Mouse (Mus musculus) liver, adult 2 months (tissue): ENCODE results near the gene Pcsk4. TPM values are rescaled to one million over a fixed set of nuclear protein-coding genes. Genes with fewer than 3 reads are reported as not detected.

Experiments used
- DNase-seq: peaks from one replicate; pipeline ENCODE4 v3.0.0-alpha.2; 2011; ENCODE audit warnings: low read depth, low spot score; ENCODE audit errors: extremely low read depth
- H3K27ac ChIP-seq: fragments of 200-500 bp; replicated peaks from 2 replicates; pipeline ENCODE4 v1.5.1; 2012; ENCODE audit warnings: low read depth, mild to moderate bottlenecking, control low read depth, inconsistent platforms, low read length; ENCODE audit not compliant: insufficient read depth
- H3K27me3 ChIP-seq: fragments of 200-500 bp; 2 replicates; pipeline ENCODE4 v1.6.1; 2012; ENCODE audit warnings: mild to moderate bottlenecking, moderate library complexity, low read length, inconsistent platforms; ENCODE audit not compliant: control insufficient read depth, insufficient read depth
- H3K36me3 ChIP-seq: fragments of 200-500 bp; 2 replicates; pipeline ENCODE4 v1.6.1; 2012; ENCODE audit warnings: low read length, inconsistent platforms; ENCODE audit not compliant: control insufficient read depth, insufficient read depth
- H3K4me1 ChIP-seq: fragments of 200-500 bp; 2 replicates; pipeline ENCODE4 v1.6.1; 2011; ENCODE audit warnings: low read length; ENCODE audit not compliant: control insufficient read depth, insufficient read depth
- H3K4me3 ChIP-seq: fragments of 200-500 bp; 2 replicates; pipeline ENCODE4 v1.5.1; 2011; ENCODE audit warnings: low read depth, mild to moderate bottlenecking, control low read depth, low read length, moderate library complexity; ENCODE audit not compliant: insufficient read depth
- H3K79me2 ChIP-seq: fragments of 200-500 bp; 2 replicates; pipeline ENCODE4 v1.6.1; 2012; ENCODE audit warnings: inconsistent platforms, mild to moderate bottlenecking, low read length, moderate library complexity; ENCODE audit not compliant: control insufficient read depth, insufficient read depth
- H3K9ac ChIP-seq: fragments of 200-500 bp; 2 replicates; pipeline ENCODE4 v1.6.1; 2012; ENCODE audit warnings: low read depth, mild to moderate bottlenecking, control low read depth, inconsistent platforms, low read length
- CTCF ChIP-seq: fragments of 200-500 bp; IDR thresholded peaks from 2 replicates; pipeline ENCODE4 v1.5.1; 2011; ENCODE audit warnings: low read depth, low read length, control low read depth
- POLR2A ChIP-seq: fragments of 200-500 bp; IDR thresholded peaks from 2 replicates; pipeline ENCODE4 v1.6.1; 2011; ENCODE audit warnings: low read length, control low read depth; ENCODE audit not compliant: insufficient read depth; ENCODE audit errors: extremely low read depth
- WGBS: fragments of 180-500 bp; shearing (Covaris S2); methylation state at CpG from one replicate; pipeline ENCODE4 v1.1.7; 2018; 5-methylcytosine and 5-hydroxymethylcytosine counted together
- polyA plus RNA-seq: library from polyadenylated mRNA; depleted of rRNA; stranded (reverse); fragments of >200 nt; gene quantifications from 2 replicates; pipeline ENCODE4 v1.2.3, GENCODE M21; 2012; rRNA removed
- total RNA-seq: library from RNA; depleted of rRNA; stranded (reverse); fragments of >200 nt; gene quantifications from 2 replicates; pipeline ENCODE4 v1.2.3, GENCODE M21; 2014; rRNA removed

The Pcsk4 gene
- total RNA-seq, result 8.8 and 12.5 TPM in 2 replicates
- 19.2 and 21.8 TPM in 2 replicates for polyA plus RNA-seq

- no peak for TF ChIP-seq POLR2A
- no peak for TF ChIP-seq CTCF
- peak; percentile 98 for DNase-seq
- H3K4me3 ChIP-seq, result peak within 1 kb of the TSS; percentile 88
- WGBS, result 3% methylated on average over 36 of the region's 36 CpGs
- H3K4me1 ChIP-seq, result peaks cover 20% of the 10 kb centered on the region
- H3K79me2 ChIP-seq, result peaks cover 4% of the 10 kb centered on the region; the same call in 1 of the 2 replicates
- H3K9ac ChIP-seq, result peak within 1 kb of the TSS; percentile 93
- peaks cover 8% of the 10 kb centered on the region; the same call in 1 of the 2 replicates for H3K36me3 ChIP-seq
- no peaks in the 10 kb centered on the region for H3K27me3 ChIP-seq
- peak within 1 kb of the TSS; percentile 95 for H3K27ac ChIP-seq
These were observed at the start of gene Pcsk4, which contains the start of gene Reep6 for GRCm38 (mm10) chr10:80329273-80330081. Pcsk4 (minus strand) TSS chr10:80329498. Reep6 (plus strand) TSS chr10:80329953.

- peak; percentile 78 for TF ChIP-seq CTCF
- no peak for TF ChIP-seq POLR2A
- 55% methylated on average over 10 of the region's 10 CpGs for WGBS
- H3K27ac ChIP-seq, result no peak overlapping the region
- no peak overlapping the region for H3K4me3 ChIP-seq
- no peak overlapping the region for H3K9ac ChIP-seq
- no peaks in the 10 kb centered on the region for H3K79me2 ChIP-seq
- no peaks in the 10 kb centered on the region for H3K36me3 ChIP-seq
- H3K4me1 ChIP-seq, result no peaks in the 10 kb centered on the region
- H3K27me3 ChIP-seq, result no peaks in the 10 kb centered on the region
- DNase-seq, result no peak
These were observed 48.4 kb upstream of the Pcsk4 start for GRCm38 (mm10) chr10:80377716-80378115.

GRCm38 (mm10) chr10:80376160-80376559 is 46.9 kb upstream of the Pcsk4 start:
- WGBS, result 1% methylated on average over 7 of the region's 7 CpGs
- Histone ChIP-seq H3K36me3 (no peaks in the 10 kb centered on the region), H3K4me1 (no peaks in the 10 kb centered on the region), H3K4me3 (no peak overlapping the region), H3K79me2 (no peaks in the 10 kb centered on the region), H3K9ac (no peak overlapping the region), H3K27me3 (no peaks in the 10 kb centered on the region), H3K27ac (no peak overlapping the region)
- TF ChIP-seq POLR2A (no peak), CTCF (peak; percentile 95)
- DNase-seq, result peak; percentile 71

- H3K9ac ChIP-seq, result no peak overlapping the region
- peak; percentile 84 for TF ChIP-seq CTCF
- no peak for TF ChIP-seq POLR2A
- no peaks in the 10 kb centered on the region for H3K4me1 ChIP-seq
- H3K27me3 ChIP-seq, result no peaks in the 10 kb centered on the region
- peak; percentile 53 for DNase-seq
- H3K36me3 ChIP-seq, result no peaks in the 10 kb centered on the region
- no peak overlapping the region for H3K4me3 ChIP-seq
- no peak overlapping the region for H3K27ac ChIP-seq
- whole genome bisulfite sequencing, result 26% methylated on average over 6 of the region's 6 CpGs
- H3K79me2 ChIP-seq, result no peaks in the 10 kb centered on the region
These were observed 44.8 kb upstream of the Pcsk4 start for GRCm38 (mm10) chr10:80374063-80374462.

GRCm38 (mm10) chr10:80372706-80373105 is 43.4 kb upstream of the Pcsk4 start:
- no peak overlapping the region for H3K9ac ChIP-seq
- H3K4me3 ChIP-seq, result no peak overlapping the region
- no peak overlapping the region for H3K27ac ChIP-seq
- DNase-seq, result no peak
- TF ChIP-seq POLR2A (no peak), CTCF (no peak)
- 89% methylated on average over 6 of the region's 6 CpGs for WGBS
- H3K27me3 ChIP-seq, result no peaks in the 10 kb centered on the region
- no peaks in the 10 kb centered on the region for H3K36me3 ChIP-seq
- no peaks in the 10 kb centered on the region for H3K79me2 ChIP-seq
- H3K4me1 ChIP-seq, result no peaks in the 10 kb centered on the region

- H3K9ac ChIP-seq, result no peak overlapping the region
- H3K27ac ChIP-seq, result no peak overlapping the region
- DNase-seq, result no peak
- H3K79me2 ChIP-seq, result no peaks in the 10 kb centered on the region
- no peak for TF ChIP-seq CTCF
- no peak for TF ChIP-seq POLR2A
- H3K4me1 ChIP-seq, result peaks cover 3% of the 10 kb centered on the region; the same call in 1 of the 2 replicates
- WGBS, result 74% methylated on average over 9 of the region's 9 CpGs
- H3K4me3 ChIP-seq, result no peak overlapping the region
- no peaks in the 10 kb centered on the region for H3K27me3 ChIP-seq
- no peaks in the 10 kb centered on the region for H3K36me3 ChIP-seq
These were observed 42.7 kb upstream of the Pcsk4 start for GRCm38 (mm10) chr10:80371983-80372382.
